In genomic region chr11:117617368-117617908, GRCm38 (mm10) we compare ENCODE assay signal across 9 mouse cellular contexts. TPM values are rescaled to one million over a fixed set of nuclear protein-coding genes. Genes with fewer than 3 reads are reported as not detected.
DNase-seq lines count a peak whose midpoint lies in the region; ATAC-seq and TF ChIP-seq lines count a peak whose summit lies in the region.
"Had no signal": no experiment of that assay in that cellular context is flagged by ENCODE, and none has a peak within 500 bp of the region (broad histone marks: within the 10 kb centered on the region; RNA-seq: fewer than 3 reads in every experiment).

No protein-coding gene starts in this region.

- 17% methylated on average over 16 of the region's 16 CpGs for WGBS in heart, embryonic 15.5 days
- WGBS in embryonic facial prominence, embryonic 13.5 days = 17% methylated on average over 16 of the region's 16 CpGs
- 19% methylated on average over 16 of the region's 16 CpGs for WGBS in hindbrain, postnatal 0 days
- 12% methylated on average over 16 of the region's 16 CpGs for WGBS in midbrain, embryonic 16.5 days

- no peak for TF ChIP-seq CTCF in hindbrain, postnatal 0 days (IDR thresholded peaks at IDR 0.05; ENCODE audit: low read depth)

- no peak overlapping the region for H3K9ac ChIP-seq in heart, embryonic 15.5 days
- no peak overlapping the region for H3K9ac ChIP-seq in embryonic facial prominence, embryonic 13.5 days
- H3K9ac ChIP-seq in hindbrain, postnatal 0 days (replicated peaks; ENCODE audit: low read length) = peak overlapping the region; percentile 13; the same call in 1 of the 2 replicates
- peak overlapping the region; percentile 40; the same call in 1 of the 2 replicates for H3K9ac ChIP-seq in midbrain, embryonic 16.5 days (ENCODE audit: low read depth, low read length)

- H3K27me3 ChIP-seq in heart, embryonic 15.5 days = peaks cover 61% of the 10 kb centered on the region
- peaks cover 29% of the 10 kb centered on the region for H3K27me3 ChIP-seq in embryonic facial prominence, embryonic 13.5 days
- H3K27me3 ChIP-seq in hindbrain, postnatal 0 days (ENCODE audit: insufficient read depth, low read length) = no peaks in the 10 kb centered on the region
- H3K27me3 ChIP-seq in midbrain, embryonic 16.5 days (ENCODE audit: control insufficient read depth, insufficient read depth, low read depth, low read length) = no peaks in the 10 kb centered on the region

- DNase-seq in heart, postnatal 4 days = no peak
- DNase-seq in hindbrain, postnatal 0 days (ENCODE audit: low spot score) = peak; percentile 24
- no peak for DNase-seq in layer of hippocampus, adult 9-11 months
- DNase-seq in thymus, postnatal 36 days = no peak
- DNase-seq: cerebellum, postnatal 25 days had no signal

- H3K4me3 ChIP-seq in heart, embryonic 15.5 days = peak overlapping the region; percentile 12
- 0 out of 2 replicates have a peak overlapping the region, but pooled peaks have one; percentile 11 for H3K4me3 ChIP-seq in embryonic facial prominence, embryonic 13.5 days
- H3K4me3 ChIP-seq in hindbrain, postnatal 0 days (ENCODE audit: low read length) = no peak overlapping the region
- H3K4me3 ChIP-seq in midbrain, embryonic 16.5 days (ENCODE audit: low read depth, low read length) = no peak overlapping the region

- H3K36me3 ChIP-seq in heart, embryonic 15.5 days = no peaks in the 10 kb centered on the region
- no peaks in the 10 kb centered on the region for H3K36me3 ChIP-seq in embryonic facial prominence, embryonic 13.5 days
- no peaks in the 10 kb centered on the region for H3K36me3 ChIP-seq in hindbrain, postnatal 0 days (ENCODE audit: insufficient read depth, low read length)
- H3K36me3 ChIP-seq in midbrain, embryonic 16.5 days (ENCODE audit: control insufficient read depth, insufficient read depth, low read length) = no peaks in the 10 kb centered on the region

- H3K27ac ChIP-seq in heart, embryonic 15.5 days = no peak overlapping the region
- H3K27ac ChIP-seq in embryonic facial prominence, embryonic 13.5 days = peak overlapping the region; percentile 81
- peak overlapping the region; percentile 64 for H3K27ac ChIP-seq in hindbrain, postnatal 0 days
- peak overlapping the region; percentile 82 for H3K27ac ChIP-seq in midbrain, embryonic 16.5 days (ENCODE audit: low read length)

- no peaks in the 10 kb centered on the region for H3K9me3 ChIP-seq in heart, embryonic 15.5 days (replicated peaks)
- H3K9me3 ChIP-seq in embryonic facial prominence, embryonic 13.5 days = no peaks in the 10 kb centered on the region
- no peaks in the 10 kb centered on the region for H3K9me3 ChIP-seq in hindbrain, postnatal 0 days (ENCODE audit: low read length)
- no peaks in the 10 kb centered on the region for H3K9me3 ChIP-seq in midbrain, embryonic 16.5 days (replicated peaks; ENCODE audit: control insufficient read depth, low read length, poor library complexity, severe bottlenecking)

- no peak for ATAC-seq in heart, embryonic 15.5 days (replicated peaks; ENCODE audit: insufficient number of reproducible peaks, insufficient read depth, low FRiP score, low read depth)
- ATAC-seq in embryonic facial prominence, embryonic 13.5 days (ENCODE audit: insufficient number of reproducible peaks, insufficient read depth, low FRiP score, low TSS enrichment, low read depth) = peak; percentile 60; the same call in 1 of the 2 replicates
- no peak for ATAC-seq in hindbrain, postnatal 0 days
- no peak for ATAC-seq in midbrain, embryonic 16.5 days
- no peak for ATAC-seq in CD4-positive, CD25-positive, alpha-beta regulatory T cell, adult 4 months

- H3K4me2 ChIP-seq in heart, embryonic 15.5 days = peak overlapping the region; percentile 47
- peak overlapping the region; percentile 50 for H3K4me2 ChIP-seq in embryonic facial prominence, embryonic 13.5 days
- H3K4me2 ChIP-seq in hindbrain, postnatal 0 days (ENCODE audit: low read depth, low read length) = peak overlapping the region; percentile 35
- peak overlapping the region; percentile 39 for H3K4me2 ChIP-seq in midbrain, embryonic 16.5 days (ENCODE audit: low read length)

- peaks cover 11% of the 10 kb centered on the region for H3K4me1 ChIP-seq in heart, embryonic 15.5 days (replicated peaks)
- H3K4me1 ChIP-seq in embryonic facial prominence, embryonic 13.5 days = peaks cover 43% of the 10 kb centered on the region
- H3K4me1 ChIP-seq in hindbrain, postnatal 0 days (ENCODE audit: insufficient read depth, low read length) = peaks cover 12% of the 10 kb centered on the region
- H3K4me1 ChIP-seq in midbrain, embryonic 16.5 days (ENCODE audit: control insufficient read depth, insufficient read depth, low read length) = peaks cover 21% of the 10 kb centered on the region

RNA-seq across cellular contexts. Expression of gene Tnrc6c, which starts 36.7 kb away (rescaled TPM):
- 6.6 and 7.3 TPM in 2 replicates for polyA plus RNA-seq in heart, embryonic 15.5 days (2015; fragmentation: Nextera tagmentation; extraction: Ambion mirVana)
- 10 to 100 TPM; 25.4 to 27.4 TPM for total RNA-seq in heart, postnatal 4 days (2021)
- polyA plus RNA-seq in embryonic facial prominence, embryonic 13.5 days (2015; fragmentation: Nextera tagmentation; extraction: Ambion mirVana) = 18.4 and 22.5 TPM in 2 replicates
- 56.4 and 64.9 TPM in 2 replicates for total RNA-seq in hindbrain, postnatal 0 days (2014; rRNA removed)
- 18.3 and 19.7 TPM in 2 replicates for polyA plus RNA-seq in hindbrain, postnatal 0 days (2015; fragmentation: Nextera tagmentation; extraction: Ambion mirVana)
- polyA plus RNA-seq in midbrain, embryonic 16.5 days (2015; fragmentation: Nextera tagmentation; extraction: Ambion mirVana) = 28.1 and 31.6 TPM in 2 replicates
- polyA plus RNA-seq in CD4-positive, CD25-positive, alpha-beta regulatory T cell, adult 4 months (2017; shearing (Covaris generic)) = 10 to 100 TPM; 19.6 to 21.4 TPM

Comparison
In these comparisons a context has a peak if more than half of its experiments do, and no peak if none do; other contexts are left out.
1. H3K4me3 ChIP-seq: peak in heart, embryonic 15.5 days (single experiment) and embryonic facial prominence, embryonic 13.5 days (single experiment); none in hindbrain, postnatal 0 days (single experiment) and midbrain, embryonic 16.5 days (single experiment).
2. H3K9ac ChIP-seq: peak in hindbrain, postnatal 0 days (single experiment) and midbrain, embryonic 16.5 days (single experiment); none in heart, embryonic 15.5 days (single experiment) and embryonic facial prominence, embryonic 13.5 days (single experiment).
3. Peak in every context shown above with its lines, with median percentiles within 50 percentile points of each other: H3K4me2 ChIP-seq.